Mouse (Mus musculus): ENCODE measurements around the gene Crhbp.

- TF ChIP-seq POLR2A (IDR thresholded peaks at IDR 0.05; ENCODE audit: insufficient read length, low read depth) (no peak), MAX (IDR thresholded peaks at IDR 0.05; ENCODE audit: low read depth) (no peak), E2F4 (IDR thresholded peaks at IDR 0.05; ENCODE audit: insufficient read depth) (no peak), USF1 (IDR thresholded peaks at IDR 0.05; ENCODE audit: low read depth) (no peak), TCF3 (IDR thresholded peaks at IDR 0.05; ENCODE audit: insufficient read length, low read depth) (no peak), CEBPB (IDR thresholded peaks at IDR 0.05; ENCODE audit: insufficient read depth, poor library complexity, severe bottlenecking) (no peak), TCF12 (IDR thresholded peaks at IDR 0.05; ENCODE audit: insufficient read depth, poor library complexity, severe bottlenecking) (no peak), REST (IDR thresholded peaks at IDR 0.05; ENCODE audit: insufficient read depth, insufficient read length) (no peak), MYOD1 (IDR thresholded peaks at IDR 0.05; ENCODE audit: control insufficient read depth in 1 of 3, insufficient read length in 2 of 3, low read depth in 2 of 3) (no peak)
Observed at GRCm38 (mm10) chr13:95493296-95493695, 48.6 kb upstream of the Crhbp start.

All from myocyte (in vitro differentiated cells).